Mouse (Mus musculus) kidney, postnatal 36 days (tissue): Measurements from ENCODE around the gene Dnm2.
"Not testable (repeated sequence)": the region's sequence is repeated elsewhere in the genome, so short reads cannot be mapped to it uniquely, and the experiment has no call there.

ENCODE experiments used
- DNase-seq, 2 experiments: peaks; one replicate each; pipeline ENCODE4 v3.0.0; 2021 to 2022; ENCODE audit warnings: mixed read lengths in 2 of 2

Gene Dnm2

DNA sequence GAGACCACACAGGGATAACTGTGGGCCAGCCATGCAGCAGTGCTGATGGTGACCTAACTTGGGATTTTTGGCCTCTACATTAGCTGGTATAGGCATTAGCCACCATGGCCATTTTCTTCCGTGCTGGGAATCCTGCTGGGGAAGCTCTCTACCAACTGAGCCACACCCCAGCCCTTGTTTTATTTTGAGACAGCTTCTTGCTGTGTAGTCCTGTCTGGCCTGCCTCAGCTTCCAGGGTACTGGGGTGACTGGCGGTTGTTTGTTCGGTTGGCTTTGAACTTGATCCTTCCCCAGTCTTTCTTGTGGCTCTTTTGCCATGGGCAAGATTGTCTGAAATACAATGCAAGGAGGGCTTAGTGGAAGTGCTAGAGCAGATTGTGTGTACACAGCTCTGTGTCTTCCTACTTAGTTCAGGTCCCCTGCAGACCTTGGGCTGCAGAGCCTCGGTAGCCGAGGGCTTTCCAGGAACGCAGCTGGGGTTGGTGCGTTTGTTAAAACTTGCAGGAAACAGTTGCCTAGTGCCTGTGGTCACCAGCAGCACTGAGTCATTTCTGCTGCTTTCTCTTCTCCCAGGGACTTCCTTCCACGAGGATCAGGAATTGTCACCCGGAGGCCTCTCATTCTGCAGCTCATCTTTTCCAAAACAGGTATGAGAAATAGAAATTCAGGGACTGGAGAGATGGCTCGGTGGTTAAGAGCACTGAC lies 32.4 kb downstream of the Dnm2 start:
- DNase-seq, result no peak

DNA sequence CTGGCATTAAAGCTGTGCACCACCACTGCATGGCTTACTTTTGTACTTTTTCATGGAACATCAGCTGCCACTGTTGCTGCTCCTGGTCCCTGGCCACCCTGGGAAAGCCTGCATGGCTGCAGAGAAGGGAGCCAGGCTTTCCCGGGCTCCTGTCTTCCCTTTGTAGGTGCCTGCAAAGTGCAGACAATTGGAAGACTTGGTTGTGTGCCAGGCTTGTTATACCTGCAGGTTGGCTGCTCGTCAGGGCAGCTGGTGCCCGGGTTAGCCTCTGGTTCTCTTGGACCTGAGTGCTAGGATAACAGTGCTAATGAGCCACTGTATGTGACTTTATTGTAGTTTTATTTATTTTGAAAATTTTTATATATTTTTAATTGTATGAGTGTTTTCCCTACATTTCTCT lies 34.1 kb downstream of the Dnm2 start:
- peak in 1 of 2 experiments; percentile 47 for DNase-seq

DNA sequence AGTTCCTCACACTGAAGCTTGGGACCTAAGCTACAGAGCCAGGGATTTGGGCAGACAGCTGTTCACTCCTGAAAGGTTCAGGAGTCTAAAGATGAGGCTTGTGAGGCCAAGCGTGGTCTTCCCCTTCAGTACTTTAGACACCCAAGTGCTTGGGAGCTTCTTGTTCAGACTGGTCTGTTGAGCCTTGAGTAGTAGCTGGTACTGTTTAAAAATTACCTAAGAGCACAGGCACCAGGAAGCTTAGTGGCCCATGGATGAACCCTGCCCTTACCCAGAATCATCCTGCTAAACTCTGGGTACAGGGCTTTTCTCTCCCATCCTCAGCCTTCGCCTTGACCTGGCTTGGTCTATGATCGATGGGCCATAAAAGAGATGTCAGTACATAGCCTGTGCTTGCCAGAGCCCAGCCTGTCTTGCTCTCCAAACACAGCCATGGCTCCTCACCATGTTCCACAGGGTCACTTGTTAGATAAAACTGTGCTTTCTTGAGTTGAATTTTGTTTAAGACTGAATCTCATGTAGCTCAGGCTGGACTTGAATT lies 35.8 kb downstream of the Dnm2 start:
- peak; percentile 51 to 68 for DNase-seq

DNA sequence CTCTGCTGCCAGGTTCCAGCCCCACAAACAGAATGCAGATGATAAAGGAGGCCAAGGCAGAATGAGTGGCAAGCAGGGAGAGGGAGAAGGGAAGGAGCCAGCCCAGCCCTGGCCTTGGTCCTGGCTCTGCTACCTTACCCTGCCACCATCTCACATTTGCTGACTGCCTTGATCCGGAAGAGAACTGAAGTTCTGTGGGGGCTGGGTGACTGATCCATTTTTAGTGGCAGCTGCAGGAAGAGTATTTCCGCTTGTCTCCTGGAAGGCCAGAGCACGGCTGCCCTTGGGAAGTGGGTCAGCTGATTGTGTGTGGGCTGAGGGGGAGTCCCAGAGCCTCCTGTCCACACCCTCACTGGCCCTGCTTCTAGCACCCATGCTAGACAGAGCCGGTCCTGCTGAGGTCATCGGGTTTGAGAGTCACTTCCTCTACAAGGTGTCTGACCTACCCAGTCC lies 38.5 kb downstream of the Dnm2 start:
- DNase-seq, result peak; percentile 76 to 85

DNA sequence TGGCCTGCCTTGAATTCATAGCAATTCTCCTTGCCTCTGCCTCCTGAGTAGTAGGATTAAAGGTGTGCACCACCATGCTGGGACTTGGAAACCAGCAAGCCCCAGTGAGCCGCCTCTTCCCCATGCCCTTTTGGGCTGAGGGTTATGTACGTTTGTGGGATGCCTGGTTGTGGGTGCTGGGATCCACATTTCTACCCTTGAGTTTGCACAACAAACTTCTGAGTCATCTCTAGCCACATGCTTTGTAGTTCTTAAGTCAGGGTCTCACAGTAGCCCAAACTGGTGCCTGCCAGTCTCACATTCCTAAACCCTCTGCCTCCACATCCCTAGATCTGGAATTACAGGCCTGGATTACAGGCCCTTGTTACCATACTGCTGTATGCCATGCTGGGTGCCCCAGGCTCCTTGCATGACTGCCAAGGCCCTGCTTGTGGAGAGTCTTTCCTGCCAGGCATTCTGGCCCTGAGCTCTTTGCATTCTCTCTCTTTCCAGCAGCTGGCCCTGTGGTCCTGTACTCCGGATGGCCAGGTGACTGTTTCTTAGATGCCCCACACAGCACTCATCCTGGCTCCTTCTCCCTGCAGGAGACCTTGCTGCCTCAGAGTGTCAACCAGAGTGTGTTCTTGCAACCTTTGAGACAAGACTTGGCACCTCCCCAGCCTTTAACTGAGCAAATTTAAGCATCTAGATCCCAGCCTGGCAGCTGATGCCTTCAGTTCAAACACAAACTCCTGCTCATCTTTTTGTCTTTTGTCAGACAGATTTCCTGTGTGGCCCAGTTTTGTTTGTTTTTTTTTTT lies 39.3 kb downstream of the Dnm2 start:
- peak; percentile 46 to 52 for DNase-seq

DNA sequence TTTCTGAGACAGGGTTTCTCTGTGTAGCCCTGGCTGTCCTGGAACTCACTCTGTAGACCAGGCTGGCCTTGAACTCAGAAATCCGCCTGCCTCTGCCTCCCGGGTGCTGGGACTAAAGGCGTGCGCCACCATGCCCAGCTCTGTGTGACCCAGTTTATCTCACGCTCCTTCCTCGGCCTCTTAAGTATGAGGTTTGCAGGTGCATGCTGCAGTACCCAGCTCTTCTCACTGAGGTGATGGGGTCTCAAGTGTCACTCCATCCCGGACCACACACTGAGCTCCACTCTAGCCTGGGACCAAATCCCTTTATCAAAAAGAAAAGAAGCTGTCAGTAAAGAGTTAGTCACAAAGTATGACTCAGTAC lies 39.8 kb downstream of the Dnm2 start:
- DNase-seq, result not testable (repeated sequence)

DNA sequence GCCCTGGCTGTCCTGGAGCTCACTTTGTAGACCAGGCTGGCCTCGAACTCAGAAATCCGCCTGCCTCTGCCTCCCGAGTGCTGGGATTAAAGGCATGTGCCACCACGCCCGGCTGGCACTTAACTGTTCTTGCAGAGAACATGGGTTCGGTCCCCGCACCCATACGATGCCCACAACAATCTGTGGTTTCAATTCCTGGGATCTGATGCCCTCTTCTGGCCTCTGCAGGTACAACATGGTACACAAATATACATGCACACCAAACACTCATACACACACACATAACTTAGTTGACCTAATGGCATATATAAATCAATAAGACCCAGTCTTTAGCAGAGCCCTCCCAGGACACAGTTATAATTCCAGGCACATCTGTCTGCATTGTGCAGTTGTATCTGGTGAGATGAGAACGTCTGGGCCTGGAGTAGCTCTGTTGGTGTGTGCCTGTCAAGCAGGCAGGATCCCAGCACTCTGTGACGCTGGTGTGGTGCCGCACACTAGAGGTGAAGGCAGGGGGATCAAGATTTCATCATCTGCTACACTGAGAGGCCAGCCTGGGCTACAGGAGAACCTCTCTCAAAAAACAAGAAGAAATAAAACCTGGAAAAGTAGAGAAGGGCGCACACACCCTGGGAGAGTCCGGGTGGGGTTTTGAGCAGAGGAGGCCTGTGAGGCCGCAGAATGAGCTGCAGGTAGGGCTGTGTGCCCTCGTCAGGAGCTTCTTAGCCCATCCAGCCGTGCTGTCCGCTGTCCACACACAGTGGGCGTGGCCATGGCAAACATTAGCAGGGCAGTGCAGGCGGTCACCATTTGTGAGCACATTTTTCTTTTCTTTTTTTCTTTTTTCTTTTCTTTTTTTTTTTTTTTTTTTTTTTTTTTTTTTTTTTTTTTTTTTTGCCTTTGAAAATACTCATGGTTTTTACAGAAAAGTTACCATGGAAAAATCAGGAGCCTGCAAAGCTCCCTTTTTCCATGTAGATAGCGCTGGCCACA lies 44.6 kb downstream of the Dnm2 start:
- DNase-seq, result peak; percentile 65 to 81

DNA sequence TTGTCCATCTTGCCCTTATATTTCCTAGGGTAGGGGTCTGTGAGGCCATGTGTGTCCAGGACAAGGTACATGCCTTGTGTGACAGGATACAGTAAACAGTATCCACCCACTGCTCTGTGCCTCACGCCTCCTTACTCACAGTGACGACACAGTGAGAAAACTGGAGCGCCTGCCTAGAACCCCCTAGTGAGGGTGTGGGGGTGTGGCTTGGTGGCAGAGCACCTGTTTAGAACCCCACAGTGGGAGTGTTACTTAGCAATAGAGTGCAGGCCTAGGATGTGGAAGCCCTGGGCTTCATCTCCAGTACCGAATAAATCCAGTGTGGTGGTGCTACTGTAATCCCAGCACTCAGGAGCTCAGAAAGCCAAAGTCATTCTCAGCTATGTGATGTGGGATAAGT lies 48.2 kb downstream of the Dnm2 start:
- DNase-seq, result no peak

DNA sequence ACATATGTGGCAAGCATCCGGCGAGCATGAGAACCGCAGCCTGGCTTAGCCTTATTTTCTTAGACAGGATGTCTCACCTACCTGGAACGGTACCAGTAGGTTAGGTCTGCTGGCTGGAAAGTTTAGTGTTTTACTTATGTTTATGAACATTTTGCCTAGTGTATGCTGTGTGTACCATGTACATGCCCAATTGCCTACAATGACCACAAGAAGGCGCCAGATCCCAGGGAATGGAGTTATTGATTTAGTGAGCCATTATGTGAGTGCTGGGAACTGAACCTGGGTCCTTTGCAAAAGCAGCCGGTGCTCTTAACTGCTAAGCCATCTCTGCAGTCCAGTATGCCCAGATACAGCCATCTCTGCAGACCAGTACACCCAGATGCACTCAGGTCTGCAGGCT lies 53.0 kb downstream of the Dnm2 start:
- DNase-seq, result no peak

DNA sequence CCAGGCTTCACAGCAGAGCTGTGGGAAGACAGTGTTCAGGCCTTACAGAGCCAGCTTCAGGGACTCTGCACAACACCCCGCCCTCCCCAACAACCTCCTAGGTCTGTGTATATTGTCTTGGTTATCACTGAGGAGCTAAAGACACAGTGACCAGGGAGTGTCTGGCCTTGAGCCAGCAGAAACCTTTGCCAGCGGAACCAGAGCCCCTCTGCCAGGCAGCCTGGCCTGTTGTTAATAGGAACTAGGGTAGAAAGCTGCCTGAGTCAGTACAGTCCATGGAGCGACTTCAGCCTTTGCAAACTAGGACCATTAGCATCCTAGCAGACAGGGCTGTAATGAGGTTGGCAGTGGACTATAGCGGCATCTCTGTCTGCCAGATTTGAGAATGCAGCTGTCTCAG lies 59.4 kb downstream of the Dnm2 start:
- no peak for DNase-seq

DNA sequence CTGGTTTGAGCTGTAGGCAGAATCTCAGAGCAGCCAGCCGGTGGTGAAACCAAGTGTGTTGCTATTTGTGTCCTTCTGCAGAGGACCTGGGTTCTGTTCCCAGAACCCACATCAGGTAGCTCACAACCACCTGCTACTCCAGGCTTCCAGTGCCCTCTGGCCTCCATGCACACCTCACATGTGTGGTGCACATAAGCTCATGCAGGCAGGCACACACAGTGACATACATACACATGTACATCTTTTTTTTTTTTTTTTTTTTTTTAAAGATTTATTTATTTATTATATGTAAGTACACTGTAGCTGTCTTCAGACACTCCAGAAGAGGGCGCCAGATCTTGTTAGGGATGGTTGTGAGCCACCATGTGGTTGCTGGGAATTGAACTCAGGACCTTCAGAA lies 63.5 kb downstream of the Dnm2 start:
- DNase-seq, result not testable (repeated sequence)

DNA sequence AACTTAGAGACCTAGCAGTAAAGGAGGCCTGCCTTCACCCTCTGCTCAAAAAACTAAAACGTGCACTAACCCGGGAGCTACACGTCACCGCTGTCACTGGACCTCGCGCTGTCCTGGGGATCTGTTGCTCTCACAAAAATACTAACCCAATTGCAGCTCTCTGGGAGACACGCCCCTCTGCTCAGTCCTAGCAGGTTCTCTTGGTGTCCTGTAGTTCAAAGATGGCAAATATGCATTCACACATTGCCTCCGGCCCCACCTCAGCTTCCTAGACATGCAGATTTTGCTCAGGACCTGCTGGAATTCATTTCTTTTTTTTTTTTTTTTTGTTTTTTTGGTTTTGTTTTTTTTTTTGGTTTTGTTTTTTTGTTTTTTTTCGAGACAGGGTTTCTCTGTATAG lies 66.0 kb downstream of the Dnm2 start:
- DNase-seq, result no peak

DNA sequence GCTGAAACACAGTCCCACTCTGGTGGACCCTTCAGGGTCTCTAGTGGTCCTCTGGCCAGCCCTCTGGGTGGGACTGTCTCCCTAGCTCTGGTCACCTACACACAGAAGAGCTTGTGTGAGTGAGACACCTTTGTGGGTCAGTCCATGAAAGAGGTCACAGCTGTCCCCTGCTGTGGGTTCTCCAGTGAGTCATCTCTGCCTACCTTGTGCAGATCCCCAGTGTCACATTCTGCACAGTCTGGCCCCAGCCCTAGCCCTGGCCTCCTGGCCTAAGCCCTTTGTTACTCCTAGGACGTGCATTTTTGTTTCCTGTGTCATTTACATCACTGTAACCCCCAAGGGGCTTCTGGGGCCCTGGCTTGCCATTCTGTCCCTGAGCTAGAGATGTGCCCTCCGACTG lies 69.2 kb downstream of the Dnm2 start:
- DNase-seq, result no peak

DNA sequence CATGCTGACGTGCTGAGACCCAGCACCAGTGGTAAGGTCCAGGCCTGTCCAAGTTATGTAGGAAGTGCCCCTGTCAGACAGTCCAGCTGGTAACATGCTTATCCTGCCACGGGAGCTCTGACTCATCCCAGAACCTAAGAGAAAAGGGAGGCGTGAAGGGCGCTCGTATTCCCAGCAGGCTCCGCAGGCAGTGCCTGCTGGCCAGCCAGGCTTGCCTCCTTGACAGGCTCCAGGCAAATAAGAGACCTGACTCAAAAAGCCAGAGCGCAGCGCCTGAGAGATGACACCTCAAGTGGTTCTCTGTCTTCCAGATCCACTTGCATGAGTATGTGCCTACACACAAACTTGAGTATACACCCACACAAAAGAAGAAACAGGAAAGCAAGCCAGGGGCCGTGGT lies 70.0 kb downstream of the Dnm2 start:
- DNase-seq, result no peak

DNA sequence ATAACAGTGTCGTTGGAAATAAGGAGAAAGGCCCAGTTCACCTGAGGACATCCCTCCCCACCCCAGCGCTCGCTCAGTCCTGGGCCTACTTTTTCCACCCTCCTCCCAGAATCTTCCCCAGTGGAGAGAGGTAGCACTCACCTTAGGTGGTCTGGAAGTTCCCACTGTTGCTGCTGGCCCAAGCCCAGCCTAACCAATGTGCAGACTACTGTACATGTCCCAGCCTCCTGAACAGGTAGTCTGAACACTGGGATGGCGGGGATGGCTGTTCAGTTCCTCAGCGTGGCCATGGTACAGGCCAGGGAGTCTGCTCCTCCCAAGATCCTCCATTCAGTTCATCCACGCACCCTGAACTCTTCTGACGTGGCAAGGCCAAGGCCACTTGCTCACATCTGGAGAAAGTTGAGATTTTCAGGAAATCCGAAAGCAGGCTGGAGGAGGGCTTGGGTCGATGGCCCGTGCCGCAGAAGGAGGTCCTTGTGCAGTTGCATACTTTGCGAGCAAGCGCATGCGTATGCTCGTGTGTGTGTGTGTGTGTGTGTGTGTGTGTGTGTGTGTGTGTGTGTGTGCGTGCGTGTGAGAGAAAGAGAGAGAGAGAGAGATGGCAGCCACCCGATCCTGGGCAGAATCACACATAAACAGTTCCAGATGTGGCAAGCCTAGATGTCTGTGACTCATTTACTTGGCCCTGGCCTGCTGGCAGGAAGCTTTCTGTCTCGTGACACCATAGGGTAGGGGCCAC lies 71.8 kb downstream of the Dnm2 start:
- peak in 1 of 2 experiments; percentile 44 for DNase-seq

DNA sequence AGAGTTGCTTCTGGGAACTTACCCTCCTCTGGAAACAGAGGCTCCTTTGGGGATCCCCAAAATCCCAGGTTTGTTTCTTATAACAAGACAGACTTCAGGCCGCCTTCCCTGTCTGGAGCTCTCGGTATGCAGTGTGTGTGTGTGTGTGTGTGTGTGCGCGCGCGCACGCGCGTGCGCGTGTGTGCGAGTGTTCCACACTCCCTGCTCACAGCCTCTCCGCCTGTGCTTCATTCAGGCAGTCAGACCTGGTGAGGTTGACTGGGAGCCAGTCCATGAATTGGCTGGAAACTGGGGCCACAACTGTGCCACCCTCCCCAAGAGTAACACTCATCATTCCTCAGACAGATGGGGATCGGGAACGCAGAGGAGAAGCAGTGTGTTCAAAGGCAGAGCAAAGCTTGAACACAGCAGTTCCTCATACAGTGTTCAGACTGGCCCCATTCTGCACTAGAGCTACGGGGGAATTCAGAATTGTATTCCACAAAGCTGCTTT lies 72.4 kb downstream of the Dnm2 start:
- no peak for DNase-seq

DNA sequence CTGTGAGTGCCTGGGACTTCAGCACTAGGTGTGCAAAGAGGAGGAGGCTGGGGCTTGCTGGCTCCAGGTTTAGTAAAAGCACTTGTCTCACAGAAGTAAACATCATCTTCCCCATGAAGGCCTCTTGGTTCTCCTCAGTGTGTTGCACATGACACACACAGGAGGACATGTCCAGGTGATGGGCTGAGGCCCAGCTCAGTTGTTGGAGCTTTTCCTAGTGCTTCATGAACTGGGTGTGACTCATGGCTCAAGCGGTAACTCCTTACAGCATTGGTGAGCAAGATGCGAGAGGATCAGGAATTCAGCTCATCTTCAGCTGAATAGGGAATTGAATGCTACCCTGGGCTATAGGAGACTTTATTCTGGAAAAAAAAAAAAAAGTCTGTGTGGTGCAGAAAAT lies 73.0 kb downstream of the Dnm2 start:
- no peak for DNase-seq

DNA sequence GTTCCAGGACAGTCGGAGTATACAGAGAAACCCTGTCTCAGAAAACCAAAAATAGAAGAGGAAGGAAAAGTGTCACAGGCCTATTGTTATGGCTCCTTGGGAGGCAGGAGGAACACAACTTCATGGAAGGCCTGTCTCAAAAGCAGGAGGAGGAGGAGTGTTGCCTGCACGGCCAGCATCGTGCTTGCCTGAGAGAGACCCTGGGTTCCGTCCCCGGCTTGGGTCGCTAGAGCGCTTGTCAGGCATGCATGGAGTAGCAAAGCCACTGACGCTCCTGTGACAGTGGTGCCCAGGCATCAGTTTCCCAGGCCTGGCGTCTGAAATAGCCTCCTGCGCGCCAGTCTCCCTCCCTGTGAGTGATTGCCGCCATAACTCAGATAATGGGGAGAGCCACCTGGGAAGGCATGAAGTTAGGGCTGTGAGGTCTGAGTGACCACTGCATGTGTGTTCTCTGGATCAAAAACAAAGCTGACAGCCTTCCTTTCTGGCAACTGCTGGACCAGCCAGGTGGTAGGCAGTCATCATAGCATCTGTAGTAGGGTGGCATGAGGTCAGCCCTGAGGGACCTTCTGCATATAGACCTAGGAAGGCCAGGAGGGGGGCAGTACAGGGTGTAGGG lies 73.7 kb downstream of the Dnm2 start:
- DNase-seq, result no peak

DNA sequence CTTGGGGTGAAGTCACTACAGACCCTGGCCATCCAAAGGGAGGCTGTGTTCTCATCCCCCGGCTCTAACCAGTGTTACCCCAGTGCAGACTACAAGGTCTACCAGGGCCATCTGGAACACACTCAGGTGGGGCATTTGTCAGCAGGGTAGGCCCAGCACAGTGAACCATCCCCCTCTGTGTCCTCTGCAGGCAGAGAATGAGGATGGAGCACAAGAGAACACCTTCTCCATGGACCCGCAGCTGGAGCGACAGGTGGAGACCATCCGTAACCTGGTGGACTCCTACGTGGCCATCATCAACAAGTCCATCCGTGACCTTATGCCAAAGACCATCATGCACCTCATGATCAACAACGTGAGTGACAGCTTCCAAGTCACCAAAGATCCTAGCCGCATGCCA lies 78.6 kb downstream of the Dnm2 start:
- DNase-seq, result no peak

DNA sequence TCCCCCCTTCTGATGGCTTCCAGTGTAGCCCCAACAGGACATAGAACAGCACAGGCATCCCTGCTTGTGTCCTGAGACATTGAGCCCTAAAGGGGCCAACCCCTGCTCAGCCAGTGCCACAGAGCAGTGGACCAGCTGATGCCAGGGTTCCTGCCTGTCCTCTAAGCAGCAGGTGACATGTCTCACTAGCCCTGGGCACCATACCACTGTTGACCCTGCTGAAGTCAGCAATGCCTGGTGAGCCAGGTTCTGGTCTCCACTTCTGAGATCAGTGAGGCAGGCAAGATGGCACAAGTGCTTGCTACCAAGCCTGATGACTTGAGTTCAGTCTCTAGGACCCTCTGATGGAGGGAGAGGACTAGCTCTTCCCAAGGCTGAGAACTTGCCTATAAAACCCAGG lies 81.1 kb downstream of the Dnm2 start:
- no peak for DNase-seq

DNA sequence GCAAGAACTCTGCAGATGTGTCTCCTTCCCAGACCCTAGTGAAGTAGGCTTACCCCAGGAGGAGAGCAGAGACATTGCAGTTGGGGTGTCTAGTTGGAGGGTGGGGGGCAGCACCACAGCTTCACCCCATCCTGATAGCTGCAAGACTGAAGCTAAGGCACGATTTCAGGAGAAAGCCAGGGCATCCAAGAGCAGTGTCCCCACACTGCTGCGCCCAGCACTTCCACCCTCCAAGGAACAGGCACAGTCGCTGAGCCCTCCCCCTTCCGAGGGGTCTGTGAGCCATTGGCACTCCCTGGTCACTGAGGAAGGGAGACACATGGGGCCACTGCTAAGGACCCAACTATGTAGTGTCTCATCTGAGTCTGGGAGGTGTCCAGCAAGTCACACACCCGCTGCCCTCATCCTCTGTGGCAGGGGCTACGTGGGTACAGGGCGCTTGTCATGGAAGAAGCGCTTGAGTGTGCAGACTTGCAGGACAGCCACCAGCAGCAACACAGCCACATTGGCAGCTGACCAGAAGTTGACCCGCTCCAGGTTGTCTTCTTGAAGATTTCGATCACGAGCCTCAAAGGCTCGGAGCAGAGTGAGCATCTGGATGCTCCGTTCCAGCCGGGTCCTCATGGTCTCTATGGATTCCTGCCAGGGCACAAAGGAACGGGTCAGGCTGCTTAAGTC lies 83.2 kb downstream of the Dnm2 start:
- DNase-seq, result peak in 1 of 2 experiments; percentile 25
